Mouse (Mus musculus) lung, embryonic 14.5 days (tissue): ENCODE measurements at regions not wholly inside any gene's neighbourhood (a gene's known extent, or its start where the extent isn't known, plus 50 kb on each side); places are given as distances from the start of the nearest gene placed in this dataset.
A peak's percentile ranks its signal among the peaks of the same experiment; 100 is the strongest.

ENCODE experiments used
- ATAC-seq: fragments of 200-750 bp; cut with Nextera tagmentation; 2 replicates; pipeline ENCODE4 v1.8.0; 2017; ENCODE audit warnings: mild to moderate bottlenecking, moderate TSS enrichment, moderate library complexity; ENCODE audit not compliant: insufficient read depth
- DNase-seq: peaks from one replicate; pipeline ENCODE4 v3.0.0-alpha.2; 2015
- H3K27ac ChIP-seq: fragments of 300-500 bp; sonication (generic); 2 replicates; pipeline ENCODE4 v1.5.1; 2014; ENCODE audit warnings: low read depth, mild to moderate bottlenecking, moderate library complexity
- H3K27me3 ChIP-seq: fragments of 300-500 bp; sonication (generic); 2 replicates; pipeline ENCODE4 v1.6.1; 2014; ENCODE audit warnings: low read length, control low read depth; ENCODE audit not compliant: insufficient read depth
- H3K36me3 ChIP-seq: fragments of 300-500 bp; sonication (generic); 2 replicates; pipeline ENCODE4 v1.6.1; 2014; ENCODE audit warnings: control low read depth; ENCODE audit not compliant: insufficient read depth
- H3K4me1 ChIP-seq: fragments of 300-500 bp; sonication (generic); 2 replicates; pipeline ENCODE4 v1.6.1; 2014; ENCODE audit warnings: antibody characterized with exemption, control low read depth; ENCODE audit not compliant: insufficient read depth
- H3K4me2 ChIP-seq: fragments of 300-500 bp; sonication (generic); 2 replicates; pipeline ENCODE4 v1.6.1; 2014; ENCODE audit warnings: mild to moderate bottlenecking
- H3K4me3 ChIP-seq: fragments of 300-500 bp; sonication (generic); 2 replicates; pipeline ENCODE4 v1.5.1; 2014; ENCODE audit warnings: low read depth, low read length
- H3K9ac ChIP-seq: fragments of 300-500 bp; sonication (generic); 2 replicates; pipeline ENCODE4 v1.6.1; 2014
- H3K9me3 ChIP-seq: fragments of 300-500 bp; sonication (generic); 2 replicates; pipeline ENCODE4 v1.6.1; 2016; ENCODE audit warnings: low read depth, low read length, control low read depth
- CTCF ChIP-seq: IDR thresholded peaks from 2 replicates; pipeline ENCODE4 v1.5.1; 2016; ENCODE audit warnings: antibody characterized with exemption, low read depth
- WGBS: fragments of 180-500 bp; shearing (Covaris S2); extraction: QIAGEN DNeasy Blood & Tissue Kit; methylation state at CpG from one replicate; pipeline ENCODE4 v1.1.7; 2014; 5-methylcytosine and 5-hydroxymethylcytosine counted together

GRCm38 (mm10) chr9:61848401-61848800 lies 65.9 kb downstream of the Rplp1 start:
- ATAC-seq, result no peak
- no peak for TF ChIP-seq CTCF
- Histone ChIP-seq H3K4me2 (no peak overlapping the region), H3K4me1 (peaks cover 5% of the 10 kb centered on the region; the same call in 1 of the 2 replicates), H3K27me3 (no peaks in the 10 kb centered on the region), H3K4me3 (no peak overlapping the region), H3K9me3 (no peaks in the 10 kb centered on the region), H3K27ac (no peak overlapping the region), H3K9ac (no peak overlapping the region), H3K36me3 (no peaks in the 10 kb centered on the region)
- DNase-seq, result no peak
- 59% methylated on average over 2 of the region's 2 CpGs for WGBS

- DNase-seq (no peak), ATAC-seq (no peak)
- Histone ChIP-seq H3K9me3 (no peaks in the 10 kb centered on the region), H3K36me3 (no peaks in the 10 kb centered on the region), H3K4me2 (no peak overlapping the region), H3K27ac (no peak overlapping the region), H3K27me3 (no peaks in the 10 kb centered on the region), H3K4me3 (no peak overlapping the region), H3K9ac (no peak overlapping the region), H3K4me1 (peaks cover 5% of the 10 kb centered on the region; the same call in 1 of the 2 replicates)
- no peak for TF ChIP-seq CTCF
Observed at GRCm38 (mm10) chr9:61847496-61847895, 66.8 kb downstream of the Rplp1 start.

- no peak for TF ChIP-seq CTCF
- Histone ChIP-seq H3K36me3 (no peaks in the 10 kb centered on the region), H3K4me3 (no peak overlapping the region), H3K4me2 (no peak overlapping the region), H3K4me1 (peaks cover 5% of the 10 kb centered on the region; the same call in 1 of the 2 replicates), H3K27ac (no peak overlapping the region), H3K9ac (no peak overlapping the region), H3K27me3 (no peaks in the 10 kb centered on the region), H3K9me3 (no peaks in the 10 kb centered on the region)
- WGBS, result 64% methylated on average over 5 of the region's 5 CpGs
- ATAC-seq, result no peak
- peak; percentile 54 for DNase-seq
Observed at GRCm38 (mm10) chr9:61844645-61845044, 69.7 kb downstream of the Rplp1 start.

GRCm38 (mm10) chr9:61844141-61844540 lies 70.2 kb downstream of the Rplp1 start:
- H3K27ac ChIP-seq, result no peak overlapping the region
- H3K27me3 ChIP-seq, result no peaks in the 10 kb centered on the region
- no peak for DNase-seq
- H3K4me3 ChIP-seq, result no peak overlapping the region
- TF ChIP-seq CTCF, result no peak
- no peaks in the 10 kb centered on the region for H3K36me3 ChIP-seq
- H3K4me2 ChIP-seq, result no peak overlapping the region
- 54% methylated on average over 8 of the region's 8 CpGs for WGBS
- peaks cover 5% of the 10 kb centered on the region; the same call in 1 of the 2 replicates for H3K4me1 ChIP-seq
- ATAC-seq, result no peak
- H3K9ac ChIP-seq, result no peak overlapping the region
- no peaks in the 10 kb centered on the region for H3K9me3 ChIP-seq

GRCm38 (mm10) chr9:61843513-61843912 lies 70.8 kb downstream of the Rplp1 start:
- ATAC-seq (no peak), DNase-seq (no peak)
- Histone ChIP-seq H3K4me1 (peaks cover 5% of the 10 kb centered on the region; the same call in 1 of the 2 replicates), H3K27ac (no peak overlapping the region), H3K9ac (no peak overlapping the region), H3K9me3 (no peaks in the 10 kb centered on the region), H3K36me3 (no peaks in the 10 kb centered on the region), H3K27me3 (no peaks in the 10 kb centered on the region), H3K4me2 (no peak overlapping the region), H3K4me3 (no peak overlapping the region)
- TF ChIP-seq CTCF, result no peak
- WGBS, result 68% methylated on average over 8 of the region's 8 CpGs

GRCm38 (mm10) chr9:61842384-61842783 lies 72.0 kb downstream of the Rplp1 start:
- DNase-seq (no peak), ATAC-seq (no peak)
- no peak overlapping the region for H3K9ac ChIP-seq
- no peaks in the 10 kb centered on the region for H3K9me3 ChIP-seq
- H3K4me3 ChIP-seq, result no peak overlapping the region
- H3K36me3 ChIP-seq, result no peaks in the 10 kb centered on the region
- no peak for TF ChIP-seq CTCF
- H3K27me3 ChIP-seq, result no peaks in the 10 kb centered on the region
- H3K4me2 ChIP-seq, result no peak overlapping the region
- H3K4me1 ChIP-seq, result peaks cover 5% of the 10 kb centered on the region; the same call in 1 of the 2 replicates
- H3K27ac ChIP-seq, result no peak overlapping the region

- Histone ChIP-seq H3K4me3 (no peak overlapping the region), H3K27me3 (no peaks in the 10 kb centered on the region), H3K9ac (no peak overlapping the region), H3K4me1 (peaks cover 5% of the 10 kb centered on the region; the same call in 1 of the 2 replicates), H3K36me3 (no peaks in the 10 kb centered on the region), H3K27ac (0 out of 2 replicates have a peak overlapping the region, but pooled peaks have one; percentile 12), H3K4me2 (peak overlapping the region; percentile 5; the same call in 1 of the 2 replicates), H3K9me3 (no peaks in the 10 kb centered on the region)
- ATAC-seq (no peak), DNase-seq (peak; percentile 6)
- TF ChIP-seq CTCF, result no peak
- WGBS, result 50% methylated on average over 8 of the region's 8 CpGs
Observed at GRCm38 (mm10) chr9:61841222-61841621, 73.1 kb downstream of the Rplp1 start.

GRCm38 (mm10) chr9:61840353-61840752 lies 74.0 kb downstream of the Rplp1 start:
- Histone ChIP-seq H3K27ac (no peak overlapping the region), H3K4me3 (no peak overlapping the region), H3K9ac (no peak overlapping the region), H3K9me3 (no peaks in the 10 kb centered on the region), H3K27me3 (no peaks in the 10 kb centered on the region), H3K36me3 (no peaks in the 10 kb centered on the region), H3K4me1 (peaks cover 5% of the 10 kb centered on the region; the same call in 1 of the 2 replicates), H3K4me2 (no peak overlapping the region)
- ATAC-seq (no peak), DNase-seq (peak; percentile 41)
- no peak for TF ChIP-seq CTCF
- 51% methylated on average over 7 of the region's 7 CpGs for WGBS
